Mouse (Mus musculus): ENCODE data around the gene Unc5c. TPM values are rescaled to one million over a fixed set of nuclear protein-coding genes. Genes with fewer than 3 reads are reported as not detected.

Unc5c gene
- polyA plus RNA-seq, 1 experiment, result 3.6 TPM

DNA sequence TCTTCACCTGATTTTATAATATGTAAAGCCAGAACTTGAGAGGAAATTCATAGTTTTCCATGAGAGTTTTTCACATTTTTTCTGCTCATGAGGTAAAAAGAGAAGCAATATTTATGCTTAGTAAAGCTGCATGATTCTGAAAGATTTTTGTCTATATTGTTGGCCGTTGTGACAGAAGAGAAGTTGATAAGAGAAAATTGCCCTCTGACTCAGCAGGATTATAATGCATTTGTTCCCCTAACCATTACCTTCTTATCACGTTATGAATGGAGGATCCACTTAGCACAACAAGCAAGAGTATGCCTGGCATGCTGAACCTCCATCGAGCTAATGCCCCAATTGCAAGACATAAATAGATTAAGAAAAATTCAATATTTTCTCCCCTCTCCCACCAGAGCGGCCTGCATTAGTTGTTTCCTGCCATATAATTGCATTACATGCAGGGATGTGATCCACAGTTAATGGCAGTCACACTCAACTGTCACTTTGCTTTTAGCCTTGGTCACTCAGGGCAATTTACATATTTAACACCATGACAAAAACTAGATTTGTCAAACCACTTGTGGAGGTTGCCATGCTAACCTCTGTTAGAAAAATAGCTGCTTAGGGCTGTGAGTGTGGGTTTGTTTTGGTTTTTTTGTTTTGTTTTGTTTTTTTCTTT lies 37.0 kb downstream of the Unc5c start:
- Histone ChIP-seq H3K4me3 (replicated peaks; ENCODE audit: extremely low read depth, low read depth, low read length) (no peak overlapping the region), H3K4me1 (ENCODE audit: control insufficient read depth, insufficient read depth, low read length) (no peaks in the 10 kb centered on the region)
- no peak for TF ChIP-seq POLR2A (IDR thresholded peaks at IDR 0.05; ENCODE audit: borderline replicate concordance, extremely low read depth, low read depth, low read length)
- no peak for TF ChIP-seq CTCF (IDR thresholded peaks at IDR 0.05; ENCODE audit: insufficient read depth, low read length)
- DNase-seq, result no peak
- WGBS, result 54% methylated on average over 4 of the region's 4 CpGs

DNA sequence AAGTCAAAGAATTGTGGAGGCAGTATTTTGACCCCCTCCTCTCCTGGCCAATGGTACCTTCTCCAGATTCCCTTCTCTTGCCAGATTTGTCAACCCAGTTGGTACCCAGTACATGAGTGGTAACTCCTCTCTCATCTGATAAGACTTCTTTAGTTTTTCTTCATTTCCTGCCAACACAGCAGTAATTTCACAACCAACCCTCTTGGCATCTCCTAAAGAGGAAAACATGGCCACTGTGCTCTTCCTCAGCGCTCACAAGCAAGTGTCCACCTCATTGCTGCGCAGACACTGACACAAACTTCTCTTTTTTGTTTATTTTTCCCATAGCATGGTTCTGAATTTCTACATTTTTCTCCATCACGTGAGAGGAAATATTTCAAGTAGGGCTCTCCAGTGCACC lies 38.3 kb downstream of the Unc5c start:
- TF ChIP-seq POLR2A (IDR thresholded peaks at IDR 0.05; ENCODE audit: borderline replicate concordance, extremely low read depth, low read depth, low read length), result no peak
- no peak for TF ChIP-seq CTCF (IDR thresholded peaks at IDR 0.05; ENCODE audit: insufficient read depth, low read length)
- WGBS, result 54% methylated on average over 3 of the region's 3 CpGs

DNA sequence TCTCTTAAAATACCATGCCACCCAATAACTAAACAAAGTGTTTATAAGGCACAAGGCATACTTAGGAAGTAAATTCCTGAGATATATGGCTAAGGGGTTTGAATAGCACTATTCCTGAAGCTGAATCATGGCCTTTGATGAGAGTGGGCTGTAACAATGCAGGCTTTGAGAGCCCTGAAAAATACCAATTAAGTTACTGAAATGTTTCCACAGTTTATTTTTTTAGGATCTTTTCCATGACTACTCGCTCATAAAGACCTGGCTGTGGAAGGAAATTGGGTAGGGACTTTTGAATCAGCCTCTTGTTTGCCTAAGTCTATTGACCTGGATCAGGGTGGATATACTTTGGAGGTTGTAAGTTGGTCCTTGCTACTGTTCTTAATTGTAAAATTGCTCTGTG lies 44.8 kb downstream of the Unc5c start:
- Histone ChIP-seq H3K4me1 (ENCODE audit: control insufficient read depth, insufficient read depth, low read length) (no peaks in the 10 kb centered on the region), H3K4me3 (replicated peaks; ENCODE audit: extremely low read depth, low read depth, low read length) (no peak overlapping the region)
- DNase-seq, result no peak
- TF ChIP-seq POLR2A (IDR thresholded peaks at IDR 0.05; ENCODE audit: borderline replicate concordance, extremely low read depth, low read depth, low read length) (no peak), CTCF (IDR thresholded peaks at IDR 0.05; ENCODE audit: insufficient read depth, low read length) (no peak)
- 17% methylated on average over 1 of the region's 1 CpGs for WGBS

More for the DNA sequence above, 38.3 kb downstream of the Unc5c start:
- Histone ChIP-seq H3K4me3 (replicated peaks; ENCODE audit: extremely low read depth, low read depth, low read length) (no peak overlapping the region), H3K4me1 (ENCODE audit: control insufficient read depth, insufficient read depth, low read length) (no peaks in the 10 kb centered on the region)
- DNase-seq, result no peak

DNA sequence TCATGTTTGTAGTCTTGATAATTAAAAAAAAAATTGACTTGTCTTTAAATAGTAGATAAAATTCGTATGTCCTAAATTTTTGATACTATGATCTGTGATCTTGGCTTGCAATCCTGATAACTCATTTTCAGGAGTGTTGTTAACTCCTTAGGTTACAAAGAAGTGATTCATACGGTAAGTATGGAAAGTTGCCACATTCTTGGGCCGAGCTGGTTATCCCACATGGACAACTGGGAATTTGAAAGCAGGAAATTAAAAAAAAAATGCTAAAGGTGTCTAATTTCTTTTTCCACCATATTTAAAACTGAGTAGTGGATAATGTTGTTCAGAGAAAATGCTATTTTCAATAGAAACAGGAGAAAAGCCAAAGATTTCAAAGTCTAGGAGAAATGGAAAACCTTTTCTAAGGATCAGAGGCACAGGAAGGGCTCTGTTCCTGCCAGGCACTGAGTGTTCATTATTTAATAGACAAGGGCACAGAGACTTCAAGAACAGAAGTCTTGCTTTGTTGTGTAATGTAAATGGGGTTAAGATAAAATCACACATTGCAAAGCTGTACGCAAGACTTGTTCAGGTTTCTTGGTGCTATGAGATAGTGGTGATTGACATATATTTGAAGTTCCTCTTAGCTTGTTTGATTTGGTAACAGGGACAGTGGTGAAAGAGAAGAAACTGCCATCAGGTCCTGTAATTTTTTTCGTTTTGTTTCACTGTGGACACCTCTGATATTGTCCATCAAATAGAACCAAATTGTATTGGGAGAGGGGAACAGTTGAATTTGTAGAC lies 46.4 kb downstream of the Unc5c start:
- 50% methylated on average over 5 of the region's 5 CpGs for WGBS
- no peak for DNase-seq
- Histone ChIP-seq H3K4me3 (replicated peaks; ENCODE audit: extremely low read depth, low read depth, low read length) (no peak overlapping the region), H3K4me1 (ENCODE audit: control insufficient read depth, insufficient read depth, low read length) (no peaks in the 10 kb centered on the region)
- TF ChIP-seq POLR2A (IDR thresholded peaks at IDR 0.05; ENCODE audit: borderline replicate concordance, extremely low read depth, low read depth, low read length) (no peak), CTCF (IDR thresholded peaks at IDR 0.05; ENCODE audit: insufficient read depth, low read length) (no peak)

DNA sequence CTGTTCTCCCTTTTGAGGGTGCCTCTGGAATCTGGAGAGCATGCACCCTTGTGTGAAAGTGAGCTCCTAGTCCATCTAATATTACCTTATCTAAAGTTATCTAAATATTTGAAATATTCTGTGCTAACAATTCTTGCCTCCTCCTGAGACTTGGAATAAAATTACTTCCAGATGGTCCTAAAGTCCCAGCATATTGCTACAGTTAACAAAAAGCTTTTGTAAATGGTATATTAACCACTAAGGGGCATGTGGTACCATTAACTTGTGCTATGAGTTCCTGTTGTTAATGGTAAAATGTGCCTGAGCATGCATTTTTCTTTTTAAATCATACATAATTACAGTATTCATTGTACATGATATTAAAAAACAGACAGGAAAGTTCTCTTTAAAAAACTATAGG lies 63.7 kb downstream of the Unc5c start:
- H3K4me1 ChIP-seq (ENCODE audit: control insufficient read depth, insufficient read depth, low read length), result no peaks in the 10 kb centered on the region
- no peak for DNase-seq
- H3K4me3 ChIP-seq (replicated peaks; ENCODE audit: extremely low read depth, low read depth, low read length), result no peak overlapping the region
- TF ChIP-seq CTCF (IDR thresholded peaks at IDR 0.05; ENCODE audit: insufficient read depth, low read length), result no peak

DNA sequence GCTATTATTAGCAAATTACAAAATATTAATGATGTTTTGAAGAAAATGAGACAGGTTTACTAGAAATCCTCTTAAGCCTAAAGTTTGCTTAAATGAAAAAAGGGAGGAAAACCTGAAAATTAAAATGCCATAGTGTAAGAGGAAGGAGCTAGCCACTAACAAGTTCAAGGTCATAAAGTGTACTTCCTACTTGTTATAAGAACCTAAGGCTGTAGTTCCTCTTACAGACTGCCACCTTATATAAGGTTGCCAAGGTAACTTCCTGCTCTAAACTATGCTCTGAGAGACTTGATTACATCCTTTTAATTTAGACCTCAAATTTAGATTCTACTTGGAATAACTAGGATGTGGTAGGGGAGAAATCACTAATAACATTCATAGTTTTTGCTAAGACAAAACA lies 64.6 kb downstream of the Unc5c start:
- DNase-seq, result no peak
- Histone ChIP-seq H3K4me1 (ENCODE audit: control insufficient read depth, insufficient read depth, low read length) (no peaks in the 10 kb centered on the region), H3K4me3 (replicated peaks; ENCODE audit: extremely low read depth, low read depth, low read length) (no peak overlapping the region)
- TF ChIP-seq CTCF (IDR thresholded peaks at IDR 0.05; ENCODE audit: insufficient read depth, low read length), result no peak
- TF ChIP-seq POLR2A (IDR thresholded peaks at IDR 0.05; ENCODE audit: borderline replicate concordance, extremely low read depth, low read depth, low read length), result no peak

DNA sequence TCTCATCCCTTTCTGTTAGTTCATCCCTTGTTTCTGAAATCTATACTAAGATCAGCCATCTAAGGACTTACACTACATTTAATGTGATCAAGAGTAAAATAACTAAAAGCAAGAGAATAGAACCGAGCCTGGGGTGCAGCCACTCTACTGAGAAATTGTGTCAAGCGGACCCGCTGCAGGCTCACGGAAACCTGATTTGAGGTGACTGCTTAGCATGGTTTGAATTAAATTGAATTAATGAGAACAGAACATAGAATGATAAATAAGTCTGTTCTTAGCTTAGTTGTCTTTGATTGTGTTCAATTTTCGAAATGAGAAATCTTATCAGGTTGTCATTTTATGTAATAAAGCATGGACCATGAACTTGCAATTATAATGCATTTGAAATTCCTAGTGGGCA lies 68.8 kb downstream of the Unc5c start:
- TF ChIP-seq POLR2A (IDR thresholded peaks at IDR 0.05; ENCODE audit: borderline replicate concordance, extremely low read depth, low read depth, low read length) (no peak), CTCF (IDR thresholded peaks at IDR 0.05; ENCODE audit: insufficient read depth, low read length) (no peak)
- Histone ChIP-seq H3K4me1 (ENCODE audit: control insufficient read depth, insufficient read depth, low read length) (no peaks in the 10 kb centered on the region; the same call in 1 of the 2 replicates), H3K4me3 (replicated peaks; ENCODE audit: extremely low read depth, low read depth, low read length) (no peak overlapping the region)
- DNase-seq, result no peak
- WGBS, result 86% methylated on average over 5 of the region's 5 CpGs

DNA sequence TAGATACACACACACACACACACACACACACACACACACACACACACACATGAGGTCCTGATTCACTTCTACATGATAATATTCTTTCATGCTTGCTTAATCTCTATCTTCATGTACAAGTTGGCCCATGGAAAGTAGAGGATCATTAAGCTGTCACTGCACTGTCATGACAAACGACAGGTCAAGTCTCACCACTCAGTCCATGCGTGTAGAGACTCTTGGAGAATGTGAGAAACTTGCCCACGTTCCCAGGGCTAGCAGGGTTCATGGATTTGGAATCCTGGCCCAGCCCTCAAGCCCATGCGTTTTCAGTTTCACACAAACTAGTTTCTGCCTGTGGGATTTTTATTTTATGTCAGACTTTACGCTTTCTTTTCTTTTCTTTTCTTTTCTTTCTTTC lies 71.8 kb downstream of the Unc5c start:
- Histone ChIP-seq H3K4me3 (replicated peaks; ENCODE audit: extremely low read depth, low read depth, low read length) (no peak overlapping the region), H3K4me1 (ENCODE audit: control insufficient read depth, insufficient read depth, low read length) (no peaks in the 10 kb centered on the region; the same call in 1 of the 2 replicates)
- no peak for DNase-seq
- 61% methylated on average over 5 of the region's 5 CpGs for WGBS
- TF ChIP-seq POLR2A (IDR thresholded peaks at IDR 0.05; ENCODE audit: borderline replicate concordance, extremely low read depth, low read depth, low read length) (no peak), CTCF (IDR thresholded peaks at IDR 0.05; ENCODE audit: insufficient read depth, low read length) (no peak)

DNA sequence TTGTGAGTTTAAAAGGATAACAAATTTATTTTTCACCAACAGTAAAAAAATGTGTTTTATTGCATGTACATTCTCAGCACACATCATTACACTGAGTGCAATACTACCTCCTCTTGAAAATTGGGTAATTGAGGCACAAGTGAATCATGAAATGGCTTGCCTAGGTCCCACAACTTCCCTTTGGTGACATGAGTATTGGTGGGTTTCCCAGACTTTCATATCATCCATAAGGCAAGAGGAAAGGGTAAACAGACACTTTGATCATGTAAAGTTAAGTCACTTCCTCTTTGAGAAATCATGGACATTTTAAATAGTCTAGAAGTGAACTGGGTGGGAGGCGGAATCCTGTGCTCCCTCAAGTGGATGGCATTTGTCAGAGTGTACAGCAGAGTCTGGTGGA lies 73.1 kb downstream of the Unc5c start:
- DNase-seq, result no peak
- no peaks in the 10 kb centered on the region; the same call in 1 of the 2 replicates for H3K4me1 ChIP-seq (ENCODE audit: control insufficient read depth, insufficient read depth, low read length)
- WGBS, result 68% methylated on average over 1 of the region's 1 CpGs
- H3K4me3 ChIP-seq (replicated peaks; ENCODE audit: extremely low read depth, low read depth, low read length), result no peak overlapping the region
- TF ChIP-seq CTCF (IDR thresholded peaks at IDR 0.05; ENCODE audit: insufficient read depth, low read length) (no peak), POLR2A (IDR thresholded peaks at IDR 0.05; ENCODE audit: borderline replicate concordance, extremely low read depth, low read depth, low read length) (no peak)

DNA sequence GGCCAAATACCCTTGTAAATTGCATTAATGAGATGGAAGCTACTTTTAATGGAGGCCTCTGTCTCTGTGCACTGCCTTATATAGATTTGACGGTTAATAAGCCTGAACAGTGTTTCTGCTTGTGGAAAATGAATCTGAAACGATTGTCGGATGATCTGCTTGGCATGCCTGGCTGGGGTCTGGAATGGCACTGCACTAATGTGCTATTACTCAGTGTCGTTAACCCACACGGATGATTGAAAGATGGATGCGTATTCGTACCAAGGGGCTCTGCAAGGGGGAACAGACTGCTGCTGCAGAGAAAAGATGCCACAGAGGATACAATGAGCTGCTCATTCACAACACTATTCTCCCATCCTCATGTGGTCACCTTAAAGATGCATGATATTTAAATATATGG lies 75.7 kb downstream of the Unc5c start:
- DNase-seq, result no peak
- H3K4me3 ChIP-seq (replicated peaks; ENCODE audit: extremely low read depth, low read depth, low read length), result no peak overlapping the region
- TF ChIP-seq POLR2A (IDR thresholded peaks at IDR 0.05; ENCODE audit: borderline replicate concordance, extremely low read depth, low read depth, low read length) (no peak), CTCF (IDR thresholded peaks at IDR 0.05; ENCODE audit: insufficient read depth, low read length) (no peak)
- no peaks in the 10 kb centered on the region; the same call in 1 of the 2 replicates for H3K4me1 ChIP-seq (ENCODE audit: control insufficient read depth, insufficient read depth, low read length)
- WGBS, result 90% methylated on average over 7 of the region's 7 CpGs

Measured in lung, adult 2 months (tissue).